In the genomic region with DNA sequence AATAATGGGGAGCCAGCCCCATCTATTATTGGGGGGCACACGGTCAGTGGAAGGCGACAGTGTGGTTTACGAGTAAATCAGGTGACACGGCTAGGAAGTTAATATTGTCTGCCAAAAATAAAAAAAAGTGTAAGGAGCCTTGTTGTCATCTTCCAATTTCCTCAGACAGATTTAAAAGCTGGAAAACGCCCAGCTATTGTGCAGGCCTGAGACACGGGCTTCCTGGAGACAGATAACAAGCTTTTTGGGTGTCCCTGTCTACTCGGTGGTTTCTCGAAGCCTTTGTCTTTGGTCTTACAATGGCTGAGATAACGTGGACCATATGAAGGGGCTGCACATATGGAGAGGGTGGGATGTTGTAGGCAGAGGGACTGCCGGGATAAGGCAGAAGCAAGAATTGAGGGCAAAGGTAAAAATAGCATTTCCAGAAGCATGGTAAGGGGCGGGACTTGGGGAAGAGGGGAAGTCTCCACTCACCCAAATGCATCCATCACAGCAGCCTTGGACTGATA, we compare ENCODE assay signal across 18 mouse cellular contexts. TPM values are rescaled to one million over a fixed set of nuclear protein-coding genes. Genes with fewer than 3 reads are reported as not detected.
DNase-seq lines count a peak whose midpoint lies in the region; ATAC-seq and TF ChIP-seq lines count a peak whose summit lies in the region.
"Had no signal": no experiment of that assay in that cellular context is flagged by ENCODE, and none has a peak within 500 bp of the region (broad histone marks: within the 10 kb centered on the region; RNA-seq: fewer than 3 reads in every experiment).

No protein-coding gene starts in this region.

- DNase-seq in adrenal gland, adult 2 months, result peak; percentile 14
- no peak for DNase-seq in adrenal gland, postnatal 4 days (ENCODE audit: low spot score in 2 of 2)
- no peak for DNase-seq in heart, postnatal 0 days (ENCODE audit: low spot score)
- no peak for DNase-seq in heart, postnatal 4 days
- peak; percentile 52 for DNase-seq in lung, postnatal 10 days
- DNase-seq in lung, postnatal 4 days, result no peak
- DNase-seq in thymus, postnatal 10 days (ENCODE audit: low spot score in 2 of 2), result no peak
- no peak for DNase-seq in spleen, postnatal 14 days (ENCODE audit: low spot score in 2 of 2)
- DNase-seq: cerebellum, postnatal 14 days; right cerebral cortex, postnatal 25 days had no signal

- ATAC-seq in heart, postnatal 0 days (ENCODE audit: insufficient read depth, low read depth), result 0 out of 2 replicates have a peak, but pooled peaks have one; percentile 37
- ATAC-seq: inflammation-experienced regulatory T-cells, adult 6 months had no signal

- no peak overlapping the region for H3K4me3 ChIP-seq in heart, postnatal 0 days (ENCODE audit: low read depth, low read length)
- H3K4me3 ChIP-seq: forebrain, embryonic 10.5 days; limb, embryonic 12.5 days; lung, embryonic 15.5 days; midbrain, embryonic 10.5 days; neural tube, embryonic 13.5 days had no signal

- no peaks in the 10 kb centered on the region for H3K4me1 ChIP-seq in heart, postnatal 0 days (ENCODE audit: control insufficient read depth, insufficient read depth)
- H3K4me1 ChIP-seq: forebrain, embryonic 10.5 days; midbrain, embryonic 10.5 days; neural tube, embryonic 13.5 days had no signal

- H3K27ac ChIP-seq in heart, postnatal 0 days (ENCODE audit: low read depth), result no peak overlapping the region
- H3K27ac ChIP-seq: forebrain, embryonic 10.5 days; lung, embryonic 15.5 days; midbrain, embryonic 10.5 days; neural tube, embryonic 13.5 days had no signal

- no peak for TF ChIP-seq EP300 in heart, postnatal 0 days (IDR thresholded peaks at IDR 0.05; ENCODE audit: low read depth)

- no peak overlapping the region for H3K4me2 ChIP-seq in heart, postnatal 0 days (ENCODE audit: low read depth, low read length)
- H3K4me2 ChIP-seq: limb, embryonic 12.5 days; lung, embryonic 15.5 days; neural tube, embryonic 13.5 days had no signal

- no peak overlapping the region for H3K9ac ChIP-seq in heart, postnatal 0 days (replicated peaks; ENCODE audit: low read depth, low read length)
- H3K9ac ChIP-seq: limb, embryonic 12.5 days; lung, embryonic 15.5 days; neural tube, embryonic 13.5 days had no signal

- 53% methylated on average over 11 of the region's 11 CpGs for WGBS in heart, postnatal 0 days

- no peak for TF ChIP-seq CTCF in heart, postnatal 0 days (IDR thresholded peaks at IDR 0.05; ENCODE audit: low read depth)

- H3K27me3 ChIP-seq in heart, postnatal 0 days (ENCODE audit: control insufficient read depth, insufficient read depth, low read length), result peaks cover 13% of the 10 kb centered on the region; the same call in 1 of the 2 replicates

- H3K9me3 ChIP-seq in heart, postnatal 0 days (replicated peaks; ENCODE audit: control insufficient read depth, low read length), result no peaks in the 10 kb centered on the region
- H3K9me3 ChIP-seq: forebrain, embryonic 10.5 days; limb, embryonic 12.5 days; lung, embryonic 15.5 days; midbrain, embryonic 10.5 days; neural tube, embryonic 13.5 days had no signal

- no peaks in the 10 kb centered on the region for H3K36me3 ChIP-seq in heart, postnatal 0 days (replicated peaks; ENCODE audit: control insufficient read depth, insufficient read depth, low read length)
- H3K36me3 ChIP-seq: forebrain, embryonic 10.5 days; limb, embryonic 12.5 days; lung, embryonic 15.5 days; midbrain, embryonic 10.5 days; neural tube, embryonic 13.5 days had no signal

RNA-seq across cellular contexts. Expression of a gene that starts 39.9 kb away (rescaled TPM):
- total RNA-seq in adrenal gland, adult 2 months (2021), result under 1 TPM in 1 of 2 experiments, not detected in 1; 0.14 TPM
- polyA plus RNA-seq in adrenal gland, adult 2 months (2012; rRNA removed), result not detected in 2 replicates
- total RNA-seq in adrenal gland, postnatal 4 days (2021), result under 1 TPM in 1 of 2 experiments, not detected in 1; 0.08 TPM
- total RNA-seq in heart, postnatal 0 days (2014; rRNA removed; ENCODE audit: low replicate concordance), result 0.04 TPM in 1 of 2 replicates, not detected in the other
- polyA plus RNA-seq in heart, postnatal 0 days (2015; fragmentation: Nextera tagmentation; extraction: Ambion mirVana), result not detected in 2 replicates
- not detected for total RNA-seq in heart, postnatal 4 days (2021)
- total RNA-seq: monocyte, adult 5-6 weeks had no signal
- polyA plus RNA-seq: frontal cortex, adult 2 months; lung, embryonic 15.5 days had no signal

RNA-seq across cellular contexts. Expression of a gene that starts 51.0 kb away (rescaled TPM):
- total RNA-seq in adrenal gland, adult 2 months (2021), result 10 to 100 TPM in 1 of 2 experiments, 1 to 10 TPM in 1; 5.4 to 10.0 TPM
- 3.4 and 4.7 TPM in 2 replicates for polyA plus RNA-seq in adrenal gland, adult 2 months (2012; rRNA removed)
- 1 to 10 TPM; 5.8 to 9.2 TPM for total RNA-seq in adrenal gland, postnatal 4 days (2021)
- total RNA-seq in heart, postnatal 0 days (2014; rRNA removed; ENCODE audit: low replicate concordance), result 0.27 and 4.7 TPM in 2 replicates
- polyA plus RNA-seq in heart, postnatal 0 days (2015; fragmentation: Nextera tagmentation; extraction: Ambion mirVana), result 3.0 and 3.2 TPM in 2 replicates
- total RNA-seq in heart, postnatal 4 days (2021), result 1 to 10 TPM; 6.1 to 6.3 TPM
- total RNA-seq: monocyte, adult 5-6 weeks had no signal
- polyA plus RNA-seq: inflammation-experienced regulatory T-cells, adult 6 months had no signal

Comparison
In these comparisons a context has a peak if more than half of its experiments do, and no peak if none do; other contexts are left out.
1. DNase-seq: peak in adrenal gland, adult 2 months (single experiment) and lung, postnatal 10 days (single experiment); none in adrenal gland, postnatal 4 days (0 of 2), heart, postnatal 0 days (single experiment), heart, postnatal 4 days (single experiment), lung, postnatal 4 days (0 of 2), thymus, postnatal 10 days (0 of 2) and spleen, postnatal 14 days (0 of 2).